Mouse (Mus musculus) CH12.LX (cell line): Measurements from ENCODE around the gene Txk. TPM values are rescaled to one million over a fixed set of nuclear protein-coding genes. Genes with fewer than 3 reads are reported as not detected.
A peak's percentile ranks its signal among the peaks of the same experiment; 100 is the strongest.

Source experiments
- DNase-seq: peaks from one replicate; pipeline ENCODE4 v3.0.0-alpha.2; 2013; ENCODE audit errors: extremely low read depth
- H3K27ac ChIP-seq: 2 replicates; pipeline ENCODE4 v1.5.1; 2012; ENCODE audit warnings: low read depth, mild to moderate bottlenecking, control low read depth, moderate library complexity; ENCODE audit not compliant: insufficient read depth
- H3K27me3 ChIP-seq: replicated peaks from 2 replicates; pipeline ENCODE3; 2012; ENCODE audit warnings: inconsistent platforms
- H3K36me3 ChIP-seq, 2 experiments: replicated peaks in 1 of 2; 2 replicates each; pipeline versions ENCODE3 to v1.6.1; 2012; ENCODE audit warnings: inconsistent platforms in 1 of 2, low read length in 1 of 2, mild to moderate bottlenecking in 1 of 2, mixed read lengths in 1 of 2, moderate library complexity in 1 of 2; ENCODE audit not compliant: control insufficient read depth in 1 of 2, insufficient read depth in 1 of 2
- H3K4me1 ChIP-seq, 2 experiments: 2 replicates each; pipeline ENCODE4 v1.6.1; 2012; ENCODE audit warnings: inconsistent platforms in 1 of 2, moderate library complexity in 1 of 2; ENCODE audit not compliant: insufficient read depth in 2 of 2, control insufficient read depth in 1 of 2
- H3K4me2 ChIP-seq: 2 replicates; pipeline ENCODE4 v1.6.1; 2012; ENCODE audit warnings: low read depth, mild to moderate bottlenecking, control low read depth; ENCODE audit not compliant: poor library complexity, insufficient read depth, severe bottlenecking
- H3K4me3 ChIP-seq, 3 experiments: fragments of 150-350 bp in 1 of 3; sonication (generic) in 1 of 3; replicated peaks in 1 of 3; 2 replicates each; pipeline versions ENCODE3 to v1.5.1; 2011 to 2012; ENCODE audit warnings: low read depth in 2 of 3, low read length in 2 of 3, mild to moderate bottlenecking in 2 of 3, moderate library complexity in 2 of 3, control low read depth in 1 of 3, improper control_type of control experiment in 1 of 3, inconsistent platforms in 1 of 3, mixed read lengths in 1 of 3; ENCODE audit not compliant: poor library complexity in 1 of 3
- H3K79me2 ChIP-seq: replicated peaks from 2 replicates; pipeline ENCODE4 v1.6.1; 2012; ENCODE audit warnings: mild to moderate bottlenecking, moderate library complexity; ENCODE audit not compliant: control insufficient read depth, poor library complexity, insufficient read depth, severe bottlenecking; ENCODE audit errors: extremely low read depth
- H3K9ac ChIP-seq: 2 replicates; pipeline ENCODE4 v1.6.1; 2012; ENCODE audit warnings: low read depth, mild to moderate bottlenecking, control low read depth, moderate library complexity; ENCODE audit not compliant: insufficient read depth
- H3K9me3 ChIP-seq: replicated peaks from 2 replicates; pipeline ENCODE3; 2012; ENCODE audit warnings: low read length, inconsistent platforms, mixed read lengths
- BHLHE40 ChIP-seq: IDR thresholded peaks from 2 replicates; pipeline ENCODE4 v1.6.1; 2011; ENCODE audit warnings: mild to moderate bottlenecking, low read depth, low read length, improper control_type of control experiment
- CTCF ChIP-seq, 2 experiments: IDR thresholded peaks in 1 of 2; conservative IDR thresholded peaks in 1 of 2; 2 replicates each; pipeline ENCODE4 v1.5.1; 2011 to 2012; ENCODE audit warnings: low read depth in 2 of 2, low read length in 2 of 2, improper control_type of control experiment in 1 of 2, inconsistent platforms in 1 of 2, mild to moderate bottlenecking in 1 of 2, moderate library complexity in 1 of 2
- E2F4 ChIP-seq: IDR thresholded peaks from 2 replicates; pipeline ENCODE4 v1.6.1; 2011; ENCODE audit warnings: low read depth, low read length, improper control_type of control experiment; ENCODE audit not compliant: insufficient replicate concordance
- ELF1 ChIP-seq: IDR thresholded peaks from 2 replicates; pipeline ENCODE4 v1.6.1; 2014; ENCODE audit warnings: low read depth, mild to moderate bottlenecking, inconsistent platforms, low read length, improper control_type of control experiment
- EP300 ChIP-seq: IDR thresholded peaks from 2 replicates; pipeline ENCODE4 v1.6.1; 2011; ENCODE audit warnings: low read length, improper control_type of control experiment
- ETS1 ChIP-seq: conservative IDR thresholded peaks from 2 replicates; pipeline ENCODE4 v1.6.1; 2012; ENCODE audit warnings: low read depth, mild to moderate bottlenecking, inconsistent platforms, low read length, improper control_type of control experiment, moderate library complexity
- JUND ChIP-seq: conservative IDR thresholded peaks from 2 replicates; pipeline ENCODE4 v1.6.1; 2011; ENCODE audit warnings: low read depth, low read length, improper control_type of control experiment
- MAFK ChIP-seq: IDR thresholded peaks from 2 replicates; pipeline ENCODE4 v1.6.1; 2011; ENCODE audit warnings: low read length, improper control_type of control experiment; ENCODE audit not compliant: insufficient replicate concordance
- MAZ ChIP-seq: IDR thresholded peaks from 2 replicates; pipeline ENCODE4 v1.6.1; 2012; ENCODE audit warnings: low read depth, mild to moderate bottlenecking, inconsistent platforms, low read length, improper control_type of control experiment, moderate library complexity
- MYC ChIP-seq: IDR thresholded peaks from 2 replicates; pipeline ENCODE4 v1.6.1; 2011; ENCODE audit warnings: low read depth, mild to moderate bottlenecking, improper control_type of control experiment, low read length
- NELFE ChIP-seq: IDR thresholded peaks from 2 replicates; pipeline ENCODE4 v1.6.1; 2011; ENCODE audit warnings: low read depth, low read length, improper control_type of control experiment
- NRF1 ChIP-seq: IDR thresholded peaks from 2 replicates; pipeline ENCODE4 v1.6.1; 2014; ENCODE audit warnings: low read depth, mild to moderate bottlenecking, inconsistent platforms, low read length, improper control_type of control experiment, moderate library complexity
- POLR2A ChIP-seq: IDR thresholded peaks from 2 replicates; pipeline ENCODE4 v1.6.1; 2011; ENCODE audit warnings: low read depth, mild to moderate bottlenecking, improper control_type of control experiment, low read length
- SIN3A ChIP-seq: IDR thresholded peaks from 2 replicates; pipeline ENCODE4 v1.6.1; 2012; ENCODE audit warnings: low read length, improper control_type of control experiment, inconsistent platforms
- SMC3 ChIP-seq: IDR thresholded peaks from 2 replicates; pipeline ENCODE4 v1.6.1; 2011; ENCODE audit warnings: low read depth, low read length, improper control_type of control experiment
- TBP ChIP-seq: conservative IDR thresholded peaks from 2 replicates; pipeline ENCODE4 v1.6.1; 2011; ENCODE audit warnings: low read depth, low read length, improper control_type of control experiment
- TCF12 ChIP-seq: IDR thresholded peaks from 2 replicates; pipeline ENCODE4 v1.6.1; 2014; ENCODE audit warnings: low read depth, mild to moderate bottlenecking, inconsistent platforms, low read length, improper control_type of control experiment
- UBTF ChIP-seq: IDR thresholded peaks from 2 replicates; pipeline ENCODE4 v1.6.1; 2012; ENCODE audit warnings: low read depth, mild to moderate bottlenecking, inconsistent platforms, low read length, improper control_type of control experiment, moderate library complexity
- ZC3H11A ChIP-seq: IDR thresholded peaks from 2 replicates; pipeline ENCODE4 v1.6.1; 2012; ENCODE audit warnings: low read depth, mild to moderate bottlenecking, inconsistent platforms, low read length, improper control_type of control experiment
- ZKSCAN1 ChIP-seq: IDR thresholded peaks from 2 replicates; pipeline ENCODE4 v1.6.1; 2012; ENCODE audit warnings: low read depth, inconsistent platforms, low read length, improper control_type of control experiment, borderline replicate concordance
- ZNF384 ChIP-seq: IDR thresholded peaks from 2 replicates; pipeline ENCODE4 v1.6.1; 2012; ENCODE audit warnings: low read depth, low read length, improper control_type of control experiment, inconsistent platforms
- dilution Hi-C: fragments of 300-500 bp; cut with MboI; formaldehyde crosslinking; loops from 2 replicates; pipeline ENCODE4 v1.14.3; 2020; ENCODE audit warnings: low sequenced_read_pairs; ENCODE audit not compliant: extremely low pct_unique_long_range_greater_than_20kb, extremely low pct_ligation_motif_present
- in situ Hi-C: fragments of 300-500 bp; cut with MboI; formaldehyde crosslinking; loops from 3 replicates; pipeline ENCODE4 v1.14.3; 2019; ENCODE audit warnings: low sequenced_read_pairs, low pct_ligation_motif_present, low pct_unique_long_range_greater_than_20kb, mixed read lengths
- polyA plus RNA-seq: library from polyadenylated mRNA; unstranded; fragments of >175 nt; gene quantifications from 2 replicates; pipeline ENCODE4 v1.2.1, GENCODE M21; 2012; ENCODE audit warnings: low read depth; ENCODE audit not compliant: insufficient read length
- total RNA-seq, 2 experiments: library from RNA; depleted of rRNA; stranded (reverse); fragments of 300-350 nt in 1 of 2; fragments of >200 nt in 1 of 2; gene quantifications; 2 replicates each; pipeline ENCODE4 v1.2.3; 2012 to 2014

The Txk gene
- total and polyA plus RNA-seq, 3 experiments, result 0.08 to 0.11 TPM; not detected in 1

- Histone ChIP-seq H3K27me3 (no peaks in the 10 kb centered on the region), H3K9me3 (no peaks in the 10 kb centered on the region), H3K79me2 (no peaks in the 10 kb centered on the region), H3K9ac (no peak overlapping the region), H3K27ac (no peak overlapping the region), H3K4me3 (no peak overlapping the region), H3K4me1 (no peaks in the 10 kb centered on the region), H3K4me2 (no peak overlapping the region), H3K36me3 (no peaks in the 10 kb centered on the region)
- dilution Hi-C loops (no loop called here), in situ Hi-C loops (no loop called here)
- no peak for TF ChIP-seq ZC3H11A
- TF ChIP-seq NELFE, result no peak
- TF ChIP-seq SMC3, result no peak
- TF ChIP-seq TBP, result no peak
- no peak for TF ChIP-seq JUND
- TF ChIP-seq MAZ, result no peak
- no peak for TF ChIP-seq SIN3A
- TF ChIP-seq TCF12, result no peak
- TF ChIP-seq MAFK, result no peak
- no peak for TF ChIP-seq ZKSCAN1
- no peak for TF ChIP-seq ELF1
- TF ChIP-seq BHLHE40, result no peak
- TF ChIP-seq UBTF, result no peak
- no peak for TF ChIP-seq E2F4
- TF ChIP-seq NRF1, result no peak
- TF ChIP-seq MYC, result no peak
- no peak for DNase-seq
Observed at GRCm38 (mm10) chr5:72732885-72733284, 19.7 kb downstream of the Txk start.

GRCm38 (mm10) chr5:72725404-72725803, 27.2 kb downstream of the Txk start:
- no peaks in the 10 kb centered on the region for H3K36me3 ChIP-seq
- TF ChIP-seq POLR2A (no peak), ZNF384 (no peak), EP300 (peak; percentile 49; the same call in 1 of the 2 replicates), ETS1 (peak; percentile 39), MAFK (0 out of 2 replicates have a peak, but pooled peaks have one; percentile 4), CTCF (conservative IDR thresholded peaks at IDR 0.05 in 1 of 2, IDR thresholded peaks at IDR 0.05 in 1 of 2; ENCODE audit: low read depth in 2 of 2, low read length in 2 of 2) (peak in 1 of 2 experiments; percentile 5; a peak in 1 of 4 replicates)
- in situ Hi-C loops, result no loop called here
- peak; percentile 54 for DNase-seq
- H3K4me3 ChIP-seq, result no peak overlapping the region
- peaks cover 10 to 26% of the 10 kb centered on the region in 2 experiments; a peak in 3 of 4 replicates for H3K4me1 ChIP-seq
- no peak overlapping the region for H3K9ac ChIP-seq
- no peaks in the 10 kb centered on the region for H3K9me3 ChIP-seq
- no peak overlapping the region for H3K4me2 ChIP-seq
- no peaks in the 10 kb centered on the region for H3K79me2 ChIP-seq
- H3K27ac ChIP-seq, result no peak overlapping the region
- no peaks in the 10 kb centered on the region for H3K27me3 ChIP-seq
- dilution Hi-C loops, result no loop called here
